Mouse (Mus musculus) megakaryocyte, embryonic 14.5 days (primary cell): ENCODE measurements at regions not wholly inside any gene's neighbourhood (a gene's known extent, or its start where the extent isn't known, plus 50 kb on each side); places are given as distances from the start of the nearest gene placed in this dataset.

Source experiments
- FLI1 ChIP-seq: IDR thresholded peaks from 2 replicates; pipeline ENCODE4 v1.6.1; 2012; ENCODE audit warnings: low read length, inconsistent platforms, mixed read lengths
- GATA1 ChIP-seq: IDR thresholded peaks from 3 replicates; pipeline ENCODE4 v1.6.1; 2012; ENCODE audit warnings: mixed read lengths, low read length, inconsistent platforms, borderline replicate concordance

DNA sequence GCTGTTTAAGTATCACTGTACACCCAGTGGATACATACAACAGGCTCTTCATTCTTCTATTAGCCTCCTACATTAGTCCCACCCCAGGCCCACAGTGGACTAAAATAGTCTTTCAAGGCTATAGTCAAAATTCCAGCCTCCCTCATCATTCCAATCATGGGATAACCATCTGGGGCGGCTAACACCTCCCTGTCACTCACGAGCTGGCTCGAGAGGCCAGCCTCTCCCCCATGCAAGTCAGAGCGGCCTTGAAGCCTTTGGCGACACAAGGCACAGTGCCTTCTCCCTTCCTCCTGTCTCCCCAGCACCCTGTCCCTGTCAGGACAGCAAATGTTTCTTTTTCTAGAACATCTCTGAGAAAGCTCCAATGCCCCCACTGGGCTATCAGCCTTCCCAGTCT is 68.0 kb downstream of the Sox9 start:
- TF ChIP-seq GATA1 (no peak), FLI1 (no peak)
